Comparison of ENCODE assay signal across 19 mouse cellular contexts in the genomic region with DNA sequence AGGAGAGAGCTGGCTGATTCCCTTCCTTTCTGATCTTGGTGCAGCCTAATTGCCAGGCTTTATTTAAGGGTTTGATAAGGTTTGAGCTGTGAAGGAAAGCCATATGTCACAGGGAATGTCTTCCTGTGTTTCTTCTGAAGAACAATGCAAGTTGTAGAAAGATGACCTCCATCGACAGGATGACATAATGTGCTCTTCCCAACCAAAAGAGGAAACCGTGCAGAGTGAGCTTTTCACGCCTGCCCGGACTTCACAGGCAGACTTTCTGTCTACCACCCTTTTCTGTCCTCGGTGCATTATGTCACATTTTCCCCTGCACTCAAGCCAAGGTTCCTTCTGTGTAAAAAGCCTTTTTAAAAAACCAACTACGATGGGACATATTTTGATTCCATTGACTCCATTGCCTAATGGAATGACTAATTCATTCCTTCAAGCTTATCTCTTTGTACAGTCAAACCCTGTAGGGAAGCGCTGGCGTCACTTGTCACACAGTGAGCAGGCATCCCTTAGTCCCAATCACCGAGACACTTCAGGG. TPM values are rescaled to one million over a fixed set of nuclear protein-coding genes. Genes with fewer than 3 reads are reported as not detected.
DNase-seq lines count a peak whose midpoint lies in the region; ATAC-seq lines count a peak whose summit lies in the region.
"Had no signal": no experiment of that assay in that cellular context is flagged by ENCODE, and none has a peak within 500 bp of the region (broad histone marks: within the 10 kb centered on the region; RNA-seq: fewer than 3 reads in every experiment).

No protein-coding gene starts in this region.

- WGBS in forebrain, embryonic 16.5 days = 31% methylated on average over 9 of the region's 9 CpGs
- 66% methylated on average over 9 of the region's 9 CpGs for WGBS in forebrain, embryonic 10.5 days
- 41% methylated on average over 9 of the region's 9 CpGs for WGBS in lung, embryonic 16.5 days
- 7% methylated on average over 9 of the region's 9 CpGs for WGBS in heart, embryonic 12.5 days
- 65% methylated on average over 9 of the region's 9 CpGs for WGBS in embryonic facial prominence, embryonic 10.5 days

- no peak for ATAC-seq in forebrain, embryonic 16.5 days
- ATAC-seq in lung, embryonic 16.5 days (ENCODE audit: low read depth) = peak; percentile 47
- ATAC-seq in heart, embryonic 12.5 days (ENCODE audit: insufficient number of reproducible peaks, low FRiP score) = peak; percentile 86
- ATAC-seq: forebrain, embryonic 15.5 days; inflammation-experienced regulatory T-cells, adult 6 months had no signal

- DNase-seq in forebrain, embryonic 10.5 days (ENCODE audit: extremely low spot score, low spot score) = no peak
- DNase-seq in lung, postnatal 14 days = no peak
- DNase-seq in heart, postnatal 4 days = peak; percentile 58
- DNase-seq in neural tube, embryonic 10.5 days (ENCODE audit: extremely low spot score, low spot score) = no peak
- DNase-seq in embryonic facial prominence, embryonic 10.5 days (ENCODE audit: low spot score) = no peak
- DNase-seq: adrenal gland, adult 2 months; cerebellum, adult 2 months; thymus, postnatal 36 days had no signal

- no peaks in the 10 kb centered on the region for H3K27me3 ChIP-seq in forebrain, embryonic 16.5 days (replicated peaks; ENCODE audit: control insufficient read depth, insufficient read depth, low read length)
- H3K27me3 ChIP-seq in forebrain, embryonic 10.5 days (ENCODE audit: poor library complexity, severe bottlenecking) = 0 out of 2 replicates have a peak, but pooled peaks cover under 1% of the 10 kb centered on the region
- H3K27me3 ChIP-seq in lung, embryonic 16.5 days (ENCODE audit: control insufficient read depth, insufficient read depth, low read depth, low read length) = no peaks in the 10 kb centered on the region
- H3K27me3 ChIP-seq in heart, embryonic 12.5 days (replicated peaks) = no peaks in the 10 kb centered on the region
- 0 out of 2 replicates have a peak, but pooled peaks cover 3% of the 10 kb centered on the region for H3K27me3 ChIP-seq in embryonic facial prominence, embryonic 10.5 days (replicated peaks; ENCODE audit: low read depth, poor library complexity, severe bottlenecking)
- H3K27me3 ChIP-seq: forebrain, embryonic 15.5 days; limb, embryonic 12.5 days; midbrain, embryonic 12.5 days had no signal

- H3K4me2 ChIP-seq in forebrain, embryonic 16.5 days (ENCODE audit: low read length) = no peak overlapping the region
- H3K4me2 ChIP-seq in lung, embryonic 16.5 days (ENCODE audit: low read depth, low read length) = 0 out of 2 replicates have a peak overlapping the region, but pooled peaks have one; percentile 5
- peak overlapping the region; percentile 55 for H3K4me2 ChIP-seq in heart, embryonic 12.5 days
- H3K4me2 ChIP-seq: embryonic facial prominence, embryonic 15.5 days; forebrain, embryonic 15.5 days; limb, embryonic 12.5 days; liver, embryonic 15.5 days; midbrain, embryonic 12.5 days had no signal

- H3K36me3 ChIP-seq in forebrain, embryonic 16.5 days (ENCODE audit: control insufficient read depth, insufficient read depth) = no peaks in the 10 kb centered on the region
- H3K36me3 ChIP-seq in forebrain, embryonic 10.5 days (replicated peaks) = no peaks in the 10 kb centered on the region
- H3K36me3 ChIP-seq in lung, embryonic 16.5 days (ENCODE audit: control insufficient read depth, insufficient read depth, low read length) = no peaks in the 10 kb centered on the region
- no peaks in the 10 kb centered on the region for H3K36me3 ChIP-seq in heart, embryonic 12.5 days
- H3K36me3 ChIP-seq in embryonic facial prominence, embryonic 10.5 days (replicated peaks) = no peaks in the 10 kb centered on the region
- H3K36me3 ChIP-seq: embryonic facial prominence, embryonic 15.5 days; forebrain, embryonic 15.5 days; hindbrain, embryonic 10.5 days; limb, embryonic 12.5 days; liver, embryonic 15.5 days; midbrain, embryonic 12.5 days had no signal

- peaks cover 38% of the 10 kb centered on the region for H3K4me1 ChIP-seq in forebrain, embryonic 16.5 days (replicated peaks; ENCODE audit: control insufficient read depth, insufficient read depth, low read length)
- H3K4me1 ChIP-seq in forebrain, embryonic 10.5 days = peaks cover 17% of the 10 kb centered on the region
- no peaks in the 10 kb centered on the region; the same call in 1 of the 2 replicates for H3K4me1 ChIP-seq in lung, embryonic 16.5 days (replicated peaks; ENCODE audit: control insufficient read depth, insufficient read depth, low read length)
- H3K4me1 ChIP-seq in heart, embryonic 12.5 days (replicated peaks) = peaks cover 15% of the 10 kb centered on the region; the same call in 1 of the 2 replicates
- peaks cover 8% of the 10 kb centered on the region for H3K4me1 ChIP-seq in embryonic facial prominence, embryonic 10.5 days
- H3K4me1 ChIP-seq: embryonic facial prominence, embryonic 15.5 days; liver, embryonic 15.5 days had no signal

- H3K9ac ChIP-seq in forebrain, embryonic 16.5 days (replicated peaks; ENCODE audit: low read depth, low read length) = no peak overlapping the region
- no peak overlapping the region for H3K9ac ChIP-seq in lung, embryonic 16.5 days (ENCODE audit: low read length)
- no peak overlapping the region for H3K9ac ChIP-seq in heart, embryonic 12.5 days
- H3K9ac ChIP-seq: embryonic facial prominence, embryonic 15.5 days; forebrain, embryonic 15.5 days; limb, embryonic 12.5 days; liver, embryonic 15.5 days; midbrain, embryonic 12.5 days had no signal

- no peak overlapping the region for H3K4me3 ChIP-seq in forebrain, embryonic 16.5 days (replicated peaks; ENCODE audit: low read length)
- H3K4me3 ChIP-seq in forebrain, embryonic 10.5 days = no peak overlapping the region
- H3K4me3 ChIP-seq in lung, embryonic 16.5 days (ENCODE audit: low read length) = no peak overlapping the region
- H3K4me3 ChIP-seq in heart, embryonic 12.5 days = no peak overlapping the region
- H3K4me3 ChIP-seq in embryonic facial prominence, embryonic 10.5 days = no peak overlapping the region
- H3K4me3 ChIP-seq: embryonic facial prominence, embryonic 15.5 days; forebrain, embryonic 15.5 days; hindbrain, embryonic 10.5 days; limb, embryonic 12.5 days; liver, embryonic 15.5 days; midbrain, embryonic 12.5 days had no signal

- peak overlapping the region; percentile 33; the same call in 1 of the 2 replicates for H3K27ac ChIP-seq in forebrain, embryonic 16.5 days (ENCODE audit: low read length)
- H3K27ac ChIP-seq in forebrain, embryonic 10.5 days = no peak overlapping the region
- no peak overlapping the region for H3K27ac ChIP-seq in lung, embryonic 16.5 days (ENCODE audit: low read length)
- peak overlapping the region; percentile 55 for H3K27ac ChIP-seq in heart, embryonic 12.5 days (ENCODE audit: poor library complexity, severe bottlenecking)
- H3K27ac ChIP-seq in embryonic facial prominence, embryonic 10.5 days (replicated peaks) = no peak overlapping the region
- H3K27ac ChIP-seq: embryonic facial prominence, embryonic 15.5 days; forebrain, embryonic 15.5 days; hindbrain, embryonic 10.5 days; limb, embryonic 12.5 days; liver, embryonic 15.5 days; midbrain, embryonic 12.5 days had no signal

- no peaks in the 10 kb centered on the region for H3K9me3 ChIP-seq in forebrain, embryonic 16.5 days (ENCODE audit: control insufficient read depth, low read length)
- H3K9me3 ChIP-seq in forebrain, embryonic 10.5 days = no peaks in the 10 kb centered on the region; the same call in 1 of the 2 replicates
- peaks cover 4% of the 10 kb centered on the region; the same call in 1 of the 2 replicates for H3K9me3 ChIP-seq in lung, embryonic 16.5 days (ENCODE audit: control insufficient read depth, low read length)
- H3K9me3 ChIP-seq in heart, embryonic 12.5 days (replicated peaks) = peaks cover 4% of the 10 kb centered on the region; the same call in 1 of the 2 replicates
- H3K9me3 ChIP-seq in embryonic facial prominence, embryonic 10.5 days = peaks cover 7% of the 10 kb centered on the region; the same call in 1 of the 2 replicates
- H3K9me3 ChIP-seq: embryonic facial prominence, embryonic 15.5 days; forebrain, embryonic 15.5 days; hindbrain, embryonic 10.5 days; limb, embryonic 12.5 days; liver, embryonic 15.5 days had no signal

RNA-seq across cellular contexts. Expression of a gene that starts 7.3 kb away (rescaled TPM):
- polyA plus RNA-seq in forebrain, embryonic 16.5 days (2015; fragmentation: Nextera tagmentation; extraction: Ambion mirVana) = 91.5 and 94.0 TPM in 2 replicates
- polyA plus RNA-seq in forebrain, embryonic 10.5 days (2016; fragmentation: Nextera tagmentation; extraction: Ambion mirVana) = 31.2 and 34.7 TPM in 2 replicates
- 53.7 and 56.9 TPM in 2 replicates for polyA plus RNA-seq in lung, embryonic 16.5 days (2015; fragmentation: Nextera tagmentation; extraction: Ambion mirVana)
- 14.4 and 21.0 TPM in 2 replicates for polyA plus RNA-seq in heart, embryonic 12.5 days (2016; fragmentation: Nextera tagmentation; extraction: Ambion mirVana)
- total RNA-seq in heart, postnatal 4 days (2021) = 10 to 100 TPM; 77.7 to 79.8 TPM
- 38.2 and 40.0 TPM in 2 replicates for polyA plus RNA-seq in embryonic facial prominence, embryonic 10.5 days (2016; fragmentation: Nextera tagmentation; extraction: Ambion mirVana)
- total RNA-seq: neutrophil, adult 5-6 weeks had no signal

Comparison
In these comparisons a context has a peak if more than half of its experiments do, and no peak if none do; other contexts are left out.
1. H3K27ac ChIP-seq: peak in forebrain, embryonic 16.5 days (single experiment) and heart, embryonic 12.5 days (single experiment); none in forebrain, embryonic 10.5 days (single experiment), lung, embryonic 16.5 days (single experiment) and embryonic facial prominence, embryonic 10.5 days (single experiment).